Mouse (Mus musculus): ENCODE measurements at regions not wholly inside any gene's neighbourhood (a gene's known extent, or its start where the extent isn't known, plus 50 kb on each side); places are given as distances from the start of the nearest gene placed in this dataset.

DNA sequence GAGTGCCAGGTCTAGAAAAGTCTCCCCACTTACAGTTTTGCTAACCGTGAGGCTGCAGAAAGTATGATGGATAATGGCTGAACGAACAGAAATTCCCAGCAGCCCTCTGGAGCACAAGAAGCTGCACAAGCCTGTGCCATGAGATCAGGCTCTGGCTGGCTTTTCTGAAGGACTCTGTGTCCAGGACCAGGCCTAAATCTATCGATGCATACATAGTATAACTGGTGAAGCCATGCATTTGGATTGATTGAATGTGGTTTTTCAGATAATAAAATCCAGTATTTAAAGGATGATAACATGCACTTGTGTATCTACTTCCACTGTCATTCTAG is 356.1 kb downstream of the Eipr1 start:
- 85% methylated on average over 3 of the region's 3 CpGs for WGBS
- H3K36me3 ChIP-seq (ENCODE audit: control insufficient read depth, insufficient read depth, low read length), result no peaks in the 10 kb centered on the region
- 0 out of 2 replicates have a peak, but pooled peaks cover 2% of the 10 kb centered on the region for H3K4me1 ChIP-seq (replicated peaks; ENCODE audit: control insufficient read depth, insufficient read depth, low read length)
- H3K27ac ChIP-seq (ENCODE audit: control insufficient read depth, insufficient read depth, low read length), result no peak overlapping the region
- DNase-seq, result no peak
- TF ChIP-seq CTCF (IDR thresholded peaks at IDR 0.05; ENCODE audit: borderline replicate concordance, control insufficient read depth, extremely low read depth, insufficient read depth, low read length, poor library complexity), result no peak
- TF ChIP-seq POLR2A (IDR thresholded peaks at IDR 0.05; ENCODE audit: control insufficient read depth, extremely low read depth, insufficient read depth, low read length, poor library complexity), result no peak
- H3K27me3 ChIP-seq (ENCODE audit: control insufficient read depth, insufficient read depth, low read length), result no peaks in the 10 kb centered on the region
- H3K4me3 ChIP-seq (ENCODE audit: control insufficient read depth, insufficient read depth, low read length), result no peak overlapping the region

DNA sequence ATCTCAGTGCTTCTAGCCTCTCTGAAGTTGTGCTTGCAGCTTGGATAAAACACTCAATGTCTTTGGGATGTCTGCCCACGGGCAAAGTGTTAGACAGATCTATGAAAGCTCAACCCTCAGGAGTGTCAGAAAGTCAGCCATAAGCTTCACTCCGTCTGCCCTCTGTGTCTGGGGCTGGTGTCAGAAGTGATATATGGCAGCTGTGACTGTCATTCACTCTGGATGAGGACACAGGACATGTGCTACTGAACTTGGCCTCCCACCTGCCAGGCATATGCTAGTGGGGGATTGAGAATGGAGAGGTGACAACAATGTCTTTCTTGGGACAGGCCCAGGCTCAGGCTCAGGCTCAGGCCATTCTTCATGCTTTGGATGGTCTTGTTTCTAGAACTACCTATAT is 366.7 kb downstream of the Eipr1 start:
- Histone ChIP-seq H3K36me3 (ENCODE audit: control insufficient read depth, insufficient read depth, low read length) (no peaks in the 10 kb centered on the region), H3K4me3 (ENCODE audit: control insufficient read depth, insufficient read depth, low read length) (no peak overlapping the region), H3K4me1 (replicated peaks; ENCODE audit: control insufficient read depth, insufficient read depth, low read length) (no peaks in the 10 kb centered on the region), H3K27ac (ENCODE audit: control insufficient read depth, insufficient read depth, low read length) (no peak overlapping the region), H3K27me3 (ENCODE audit: control insufficient read depth, insufficient read depth, low read length) (no peaks in the 10 kb centered on the region)
- no peak for DNase-seq
- WGBS, result 84% methylated on average over 2 of the region's 2 CpGs
- no peak for TF ChIP-seq POLR2A (IDR thresholded peaks at IDR 0.05; ENCODE audit: control insufficient read depth, extremely low read depth, insufficient read depth, low read length, poor library complexity)
- no peak for TF ChIP-seq CTCF (IDR thresholded peaks at IDR 0.05; ENCODE audit: borderline replicate concordance, control insufficient read depth, extremely low read depth, insufficient read depth, low read length, poor library complexity)

DNA sequence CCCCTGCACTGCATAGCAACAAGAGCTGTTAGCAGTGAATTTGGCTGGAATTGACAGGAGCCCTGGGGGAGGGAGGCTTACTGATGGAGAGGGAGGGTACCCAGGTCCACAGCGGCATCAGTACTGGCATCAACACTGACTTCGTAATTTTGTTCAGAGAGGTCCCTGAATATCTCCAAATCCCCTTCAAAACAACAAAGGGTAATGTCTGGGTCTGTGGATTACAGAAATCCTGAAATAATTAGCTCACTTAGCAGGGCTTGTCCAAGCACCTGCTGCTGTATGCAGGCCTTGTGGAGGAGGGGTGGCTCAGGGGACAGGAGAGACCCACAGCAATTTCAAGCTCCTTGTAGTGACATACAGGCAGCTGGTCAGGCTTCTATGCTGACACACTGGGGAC is 369.6 kb downstream of the Eipr1 start:
- WGBS, result 88% methylated on average over 2 of the region's 2 CpGs
- Histone ChIP-seq H3K36me3 (ENCODE audit: control insufficient read depth, insufficient read depth, low read length) (no peaks in the 10 kb centered on the region), H3K4me3 (ENCODE audit: control insufficient read depth, insufficient read depth, low read length) (no peak overlapping the region), H3K27ac (ENCODE audit: control insufficient read depth, insufficient read depth, low read length) (no peak overlapping the region), H3K27me3 (ENCODE audit: control insufficient read depth, insufficient read depth, low read length) (no peaks in the 10 kb centered on the region), H3K4me1 (replicated peaks; ENCODE audit: control insufficient read depth, insufficient read depth, low read length) (no peaks in the 10 kb centered on the region)
- no peak for TF ChIP-seq POLR2A (IDR thresholded peaks at IDR 0.05; ENCODE audit: control insufficient read depth, extremely low read depth, insufficient read depth, low read length, poor library complexity)
- DNase-seq, result no peak

DNA sequence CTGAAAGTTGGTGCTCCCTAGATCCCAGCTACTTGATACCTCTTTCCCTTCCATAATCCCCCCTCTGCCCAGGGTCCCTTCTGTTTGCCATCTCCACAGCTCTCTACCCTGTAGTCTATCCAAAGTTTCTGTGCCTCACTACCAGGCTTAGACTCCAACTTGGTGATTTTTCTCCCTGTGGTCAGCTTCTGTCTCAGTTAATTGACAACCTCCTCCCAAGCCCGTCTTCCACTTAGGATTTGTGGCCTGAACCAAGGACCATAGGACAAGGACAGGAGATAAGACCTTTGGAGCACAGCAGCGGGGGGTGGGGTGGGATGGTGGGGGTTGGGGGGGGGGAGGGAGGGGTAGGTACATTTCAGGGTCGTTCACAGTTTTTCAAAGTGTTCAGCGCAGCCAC is 371.3 kb downstream of the Eipr1 start:
- no peak for DNase-seq
- TF ChIP-seq POLR2A (IDR thresholded peaks at IDR 0.05; ENCODE audit: control insufficient read depth, extremely low read depth, insufficient read depth, low read length, poor library complexity) (no peak), CTCF (IDR thresholded peaks at IDR 0.05; ENCODE audit: borderline replicate concordance, control insufficient read depth, extremely low read depth, insufficient read depth, low read length, poor library complexity) (no peak)
- Histone ChIP-seq H3K4me1 (replicated peaks; ENCODE audit: control insufficient read depth, insufficient read depth, low read length) (no peaks in the 10 kb centered on the region), H3K27ac (ENCODE audit: control insufficient read depth, insufficient read depth, low read length) (no peak overlapping the region), H3K27me3 (ENCODE audit: control insufficient read depth, insufficient read depth, low read length) (no peaks in the 10 kb centered on the region), H3K36me3 (ENCODE audit: control insufficient read depth, insufficient read depth, low read length) (no peaks in the 10 kb centered on the region), H3K4me3 (ENCODE audit: control insufficient read depth, insufficient read depth, low read length) (no peak overlapping the region)
- WGBS, result 71% methylated on average over 4 of the region's 4 CpGs

DNA sequence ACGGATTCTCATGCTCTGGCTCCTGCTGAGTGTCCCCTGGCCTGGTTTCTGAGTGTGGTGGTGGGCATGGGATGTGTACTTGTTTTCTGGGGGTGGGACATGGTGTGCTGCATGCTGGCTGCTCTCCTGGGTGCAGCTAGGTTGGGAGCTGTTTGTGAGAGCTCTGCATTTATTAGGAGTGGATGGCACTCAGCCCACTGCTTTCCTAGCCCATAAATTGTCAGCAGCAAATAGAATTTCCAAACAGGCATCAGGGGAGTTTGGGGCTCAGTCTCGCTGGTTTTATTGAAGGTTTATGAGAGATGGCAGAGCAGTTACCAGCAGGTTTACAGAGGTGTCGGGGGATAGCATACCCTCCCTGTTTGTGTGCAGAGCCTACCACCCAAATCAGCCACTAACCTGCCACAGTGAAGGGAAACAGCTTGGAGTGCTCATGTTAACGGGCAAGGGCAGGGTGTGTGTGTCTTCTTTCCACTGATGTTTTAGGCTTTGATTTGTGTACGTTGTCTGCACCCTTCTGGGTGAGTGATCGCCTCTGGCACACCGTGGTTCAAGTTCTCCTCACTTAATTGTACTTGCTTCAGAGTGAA is 372.6 kb downstream of the Eipr1 start:
- TF ChIP-seq POLR2A (IDR thresholded peaks at IDR 0.05; ENCODE audit: control insufficient read depth, extremely low read depth, insufficient read depth, low read length, poor library complexity) (no peak), CTCF (IDR thresholded peaks at IDR 0.05; ENCODE audit: borderline replicate concordance, control insufficient read depth, extremely low read depth, insufficient read depth, low read length, poor library complexity) (no peak)

DNA sequence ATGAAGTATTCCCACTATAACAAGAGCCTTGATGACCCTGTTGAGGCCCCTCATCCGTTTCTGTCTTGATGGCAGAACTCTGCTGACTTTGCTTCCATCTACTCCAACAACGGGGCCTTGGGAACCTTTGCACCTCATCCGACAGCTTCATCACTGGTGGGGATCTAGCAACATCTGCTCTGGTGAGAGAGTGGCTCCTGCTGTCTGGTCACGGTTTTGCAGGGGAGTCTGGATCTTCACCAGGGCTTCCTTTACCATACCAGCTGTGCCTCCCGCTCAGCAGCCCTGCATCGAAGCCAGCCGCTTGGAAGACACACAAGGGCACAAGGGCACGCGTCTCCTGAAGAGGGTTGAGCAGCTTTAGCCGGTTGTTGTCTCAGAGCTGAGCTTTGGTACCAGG is 377.2 kb downstream of the Eipr1 start:
- no peaks in the 10 kb centered on the region for H3K4me1 ChIP-seq (replicated peaks; ENCODE audit: control insufficient read depth, insufficient read depth, low read length)
- TF ChIP-seq POLR2A (IDR thresholded peaks at IDR 0.05; ENCODE audit: control insufficient read depth, extremely low read depth, insufficient read depth, low read length, poor library complexity) (no peak), CTCF (IDR thresholded peaks at IDR 0.05; ENCODE audit: borderline replicate concordance, control insufficient read depth, extremely low read depth, insufficient read depth, low read length, poor library complexity) (no peak)
- H3K27me3 ChIP-seq (ENCODE audit: control insufficient read depth, insufficient read depth, low read length), result no peaks in the 10 kb centered on the region
- no peaks in the 10 kb centered on the region for H3K36me3 ChIP-seq (ENCODE audit: control insufficient read depth, insufficient read depth, low read length)
- H3K4me3 ChIP-seq (ENCODE audit: control insufficient read depth, insufficient read depth, low read length), result no peak overlapping the region
- H3K27ac ChIP-seq (ENCODE audit: control insufficient read depth, insufficient read depth, low read length), result no peak overlapping the region
- 56% methylated on average over 10 of the region's 10 CpGs for WGBS
- no peak for DNase-seq

More for the DNA sequence above, 372.6 kb downstream of the Eipr1 start:
- Histone ChIP-seq H3K4me3 (ENCODE audit: control insufficient read depth, insufficient read depth, low read length) (no peak overlapping the region), H3K36me3 (ENCODE audit: control insufficient read depth, insufficient read depth, low read length) (no peaks in the 10 kb centered on the region), H3K4me1 (replicated peaks; ENCODE audit: control insufficient read depth, insufficient read depth, low read length) (no peaks in the 10 kb centered on the region), H3K27me3 (ENCODE audit: control insufficient read depth, insufficient read depth, low read length) (no peaks in the 10 kb centered on the region), H3K27ac (ENCODE audit: control insufficient read depth, insufficient read depth, low read length) (no peak overlapping the region)
- no peak for DNase-seq
- WGBS, result 76% methylated on average over 7 of the region's 7 CpGs

DNA sequence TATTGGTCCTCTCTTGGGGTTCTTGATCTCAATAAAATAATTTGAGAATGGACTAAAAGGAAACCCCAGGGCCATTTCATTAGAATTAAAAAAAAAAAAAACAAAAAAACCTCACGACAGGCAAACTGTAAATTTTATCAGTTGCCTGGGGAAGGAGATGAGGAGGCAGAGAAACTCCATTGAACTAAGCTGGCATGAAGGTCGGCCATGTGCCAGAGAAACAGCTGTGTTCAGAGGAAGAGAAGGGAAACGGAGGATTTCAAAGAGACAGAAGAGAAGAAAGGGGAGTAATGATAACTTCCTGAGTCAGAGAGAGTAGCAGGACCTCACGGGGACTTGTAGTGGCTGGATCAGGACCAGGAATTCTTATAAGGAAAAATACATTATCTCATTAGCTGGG is 377.7 kb downstream of the Eipr1 start:
- Histone ChIP-seq H3K4me1 (replicated peaks; ENCODE audit: control insufficient read depth, insufficient read depth, low read length) (no peaks in the 10 kb centered on the region), H3K4me3 (ENCODE audit: control insufficient read depth, insufficient read depth, low read length) (no peak overlapping the region), H3K36me3 (ENCODE audit: control insufficient read depth, insufficient read depth, low read length) (no peaks in the 10 kb centered on the region), H3K27ac (ENCODE audit: control insufficient read depth, insufficient read depth, low read length) (no peak overlapping the region), H3K27me3 (ENCODE audit: control insufficient read depth, insufficient read depth, low read length) (no peaks in the 10 kb centered on the region)
- TF ChIP-seq CTCF (IDR thresholded peaks at IDR 0.05; ENCODE audit: borderline replicate concordance, control insufficient read depth, extremely low read depth, insufficient read depth, low read length, poor library complexity) (no peak), POLR2A (IDR thresholded peaks at IDR 0.05; ENCODE audit: control insufficient read depth, extremely low read depth, insufficient read depth, low read length, poor library complexity) (no peak)
- no peak for DNase-seq
- 69% methylated on average over 4 of the region's 4 CpGs for whole genome bisulfite sequencing

Measured in thymus, adult 2 months (tissue).